Mouse (Mus musculus) frontal cortex, adult (tissue): ENCODE data around the gene Pias1.

Source experiments
- ATAC-seq: cut with Nextera tagmentation; 2 replicates; pipeline ENCODE4 v1.9.2; 2017; ENCODE audit warnings: mild to moderate bottlenecking, moderate library complexity, mixed read lengths; ENCODE audit not compliant: low TSS enrichment

The Pias1 gene

GRCm38 (mm10) chr9:62987824-62988223 is at the start of gene Pias1:
Gene Pias1, minus strand, starts transcription at chr9:62987924.
- no peak for ATAC-seq

- ATAC-seq, result peak; percentile 62; the same call in 1 of the 2 replicates
Measured at GRCm38 (mm10) chr9:63035431-63035830, 47.7 kb upstream of the Pias1 start.

- no peak for ATAC-seq
Measured at GRCm38 (mm10) chr9:63031011-63031782, 43.5 kb upstream of the Pias1 start.

GRCm38 (mm10) chr9:63022486-63022885 is 34.8 kb upstream of the Pias1 start:
- no peak for ATAC-seq

GRCm38 (mm10) chr9:63007371-63007770 is 19.6 kb upstream of the Pias1 start:
- no peak for ATAC-seq

- ATAC-seq, result no peak
Measured at GRCm38 (mm10) chr9:63006081-63006820, 18.5 kb upstream of the Pias1 start.

GRCm38 (mm10) chr9:62998561-62998960 is 10.8 kb upstream of the Pias1 start:
- ATAC-seq, result no peak

- no peak for ATAC-seq
Measured at GRCm38 (mm10) chr9:62997626-62998025, 9.9 kb upstream of the Pias1 start.

- no peak for ATAC-seq
Measured at GRCm38 (mm10) chr9:62995186-62995585, 7.5 kb upstream of the Pias1 start.

- no peak for ATAC-seq
Measured at GRCm38 (mm10) chr9:62990134-62990533, 2.4 kb upstream of the Pias1 start.

GRCm38 (mm10) chr9:62980777-62981202 is 6.9 kb downstream of the Pias1 start:
- peak; percentile 98 for ATAC-seq

- peak; percentile 53; the same call in 1 of the 2 replicates for ATAC-seq
Measured at GRCm38 (mm10) chr9:62980162-62980776, 7.5 kb downstream of the Pias1 start.

- peak; percentile 10; the same call in 1 of the 2 replicates for ATAC-seq
Measured at GRCm38 (mm10) chr9:62979461-62980161, 8.1 kb downstream of the Pias1 start.

- ATAC-seq, result no peak
Measured at GRCm38 (mm10) chr9:62977152-62977551, 10.6 kb downstream of the Pias1 start.

- no peak for ATAC-seq
Measured at GRCm38 (mm10) chr9:62975830-62976229, 11.9 kb downstream of the Pias1 start.

- ATAC-seq, result no peak
Measured at GRCm38 (mm10) chr9:62974439-62974838, 13.3 kb downstream of the Pias1 start.

- no peak for ATAC-seq
Measured at GRCm38 (mm10) chr9:62972073-62972745, 15.5 kb downstream of the Pias1 start.

- no peak for ATAC-seq
Measured at GRCm38 (mm10) chr9:62970345-62970744, 17.4 kb downstream of the Pias1 start.

- no peak for ATAC-seq
Measured at GRCm38 (mm10) chr9:62966018-62966417, 21.7 kb downstream of the Pias1 start.

- ATAC-seq, result no peak
Measured at GRCm38 (mm10) chr9:62952713-62953112, 35.0 kb downstream of the Pias1 start.

- no peak for ATAC-seq
Measured at GRCm38 (mm10) chr9:62945346-62945745, 42.4 kb downstream of the Pias1 start.
